Mouse (Mus musculus): ENCODE data around the gene Pear1. TPM values are rescaled to one million over a fixed set of nuclear protein-coding genes. Genes with fewer than 3 reads are reported as not detected.

The Pear1 gene
- polyA plus RNA-seq, 1 experiment from 2014 or later, result 10.3 TPM

DNA sequence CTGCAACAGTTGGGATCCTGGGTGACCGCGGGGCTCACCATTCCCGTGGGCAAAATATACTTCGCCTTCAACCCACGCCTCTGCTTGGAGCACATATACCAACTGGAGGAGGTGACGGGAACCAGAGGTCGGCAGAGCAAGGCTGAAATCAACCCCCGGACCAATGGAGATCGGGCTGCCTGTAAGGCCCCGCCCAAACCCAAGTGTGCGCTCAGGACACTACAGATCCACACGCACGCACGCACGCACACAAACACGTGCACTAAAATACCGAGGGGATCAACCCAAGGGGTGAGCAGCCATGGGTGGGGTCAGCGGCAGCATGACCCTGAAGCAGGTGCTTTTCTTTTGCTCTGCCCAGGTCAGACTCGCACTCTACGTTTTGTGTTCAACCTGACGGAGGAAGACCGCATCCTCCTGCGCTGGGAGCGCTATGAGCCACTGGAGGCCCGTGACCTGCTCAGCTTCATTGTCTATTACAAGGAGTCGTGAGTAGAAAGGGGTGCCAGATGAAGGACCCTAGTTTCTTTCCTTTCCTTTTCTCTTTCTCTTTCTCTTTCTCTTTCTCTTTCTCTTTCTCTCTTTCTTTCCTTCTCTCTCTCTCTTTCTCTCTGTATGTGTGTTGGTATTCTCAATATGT lies 19.9 kb downstream of the Pear1 start:
- Histone ChIP-seq H3K9me3 (no peaks in the 10 kb centered on the region), H3K4me2 (peak overlapping the region; percentile 57), H3K27me3 (peaks cover 77% of the 10 kb centered on the region), H3K4me3 (peak overlapping the region; percentile 32), H3K36me3 (no peaks in the 10 kb centered on the region), H3K4me1 (replicated peaks) (peaks cover 8% of the 10 kb centered on the region), H3K27ac (replicated peaks) (no peak overlapping the region), H3K9ac (no peak overlapping the region)
- 5% methylated on average over 26 of the region's 26 CpGs for WGBS
- ATAC-seq (ENCODE audit: low FRiP score, low read depth), result 0 out of 2 replicates have a peak, but pooled peaks have one; percentile 17

DNA sequence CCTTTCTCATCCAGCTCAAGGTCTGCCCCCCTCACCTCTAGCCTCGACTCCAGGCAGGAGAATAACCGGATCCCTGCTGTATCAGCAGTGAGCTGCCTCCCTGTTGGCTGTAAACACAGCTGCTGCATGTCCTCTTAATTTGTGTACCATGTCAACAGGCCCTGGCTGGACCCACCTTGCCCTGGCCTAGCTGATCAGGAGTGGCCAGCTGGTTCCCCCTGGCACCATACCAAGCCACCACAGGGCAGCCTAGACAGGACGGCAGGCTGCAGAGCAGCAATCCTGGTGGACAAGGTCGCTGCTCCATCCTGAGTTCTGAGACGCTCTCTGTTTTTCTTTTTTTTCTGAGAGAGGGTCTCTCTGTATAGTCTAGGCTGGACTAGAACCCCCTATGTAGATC lies 22.4 kb downstream of the Pear1 start:
- Histone ChIP-seq H3K9me3 (no peaks in the 10 kb centered on the region), H3K4me2 (no peak overlapping the region), H3K36me3 (no peaks in the 10 kb centered on the region), H3K4me3 (no peak overlapping the region), H3K9ac (no peak overlapping the region), H3K4me1 (replicated peaks) (peaks cover 14% of the 10 kb centered on the region), H3K27ac (replicated peaks) (no peak overlapping the region), H3K27me3 (peaks cover 69% of the 10 kb centered on the region)
- 66% methylated on average over 5 of the region's 5 CpGs for WGBS
- ATAC-seq (ENCODE audit: low FRiP score, low read depth), result no peak

DNA sequence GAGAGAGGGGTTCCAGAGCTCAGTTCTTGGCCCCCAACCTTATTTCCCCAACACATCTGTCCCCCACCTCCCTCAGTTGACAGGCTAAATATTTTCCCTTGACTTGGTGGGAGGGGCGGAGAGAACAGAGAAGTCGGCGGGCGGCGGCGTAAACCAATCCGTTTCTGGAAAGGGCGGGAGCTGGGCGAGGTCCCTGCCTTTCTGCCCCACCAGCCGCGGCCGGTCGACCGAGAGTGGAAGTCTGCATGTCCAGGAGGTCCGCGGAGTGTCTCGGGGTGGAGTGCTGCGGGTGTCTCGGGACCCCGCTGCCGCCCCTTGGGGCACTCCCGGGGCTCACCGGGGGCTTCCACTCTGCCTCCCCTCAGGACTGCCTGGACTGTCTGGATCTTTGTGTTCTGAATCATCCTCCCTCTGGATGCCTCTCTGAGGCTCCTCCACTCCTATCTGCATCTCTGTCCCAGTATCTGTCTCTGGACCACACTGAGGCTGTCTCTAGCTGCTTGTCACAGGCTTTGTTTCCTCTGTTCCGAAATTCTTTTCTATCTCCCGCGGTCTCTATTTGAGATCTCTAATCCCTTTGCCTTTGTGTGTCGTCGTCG lies 27.3 kb downstream of the Pear1 start, which contains the start of gene Insrr:
Gene Insrr, plus strand, starts transcription at position 216 of the 599 bp plus-strand sequence.
- 2% methylated on average over 28 of the region's 29 CpGs for WGBS
- peaks cover 24% of the 10 kb centered on the region for H3K4me1 ChIP-seq (replicated peaks)
- no peaks in the 10 kb centered on the region for H3K36me3 ChIP-seq
- ATAC-seq (ENCODE audit: low FRiP score, low read depth), result no peak
- H3K9ac ChIP-seq, result peak within 1 kb of the TSS; percentile 18
- H3K27ac ChIP-seq (replicated peaks), result no peak within 1 kb of the TSS
- no peaks in the 10 kb centered on the region for H3K9me3 ChIP-seq
- H3K4me2 ChIP-seq, result peak within 1 kb of the TSS; percentile 63
- peak within 1 kb of the TSS; percentile 33 for H3K4me3 ChIP-seq
- H3K27me3 ChIP-seq, result peaks cover 80% of the 10 kb centered on the region

DNA sequence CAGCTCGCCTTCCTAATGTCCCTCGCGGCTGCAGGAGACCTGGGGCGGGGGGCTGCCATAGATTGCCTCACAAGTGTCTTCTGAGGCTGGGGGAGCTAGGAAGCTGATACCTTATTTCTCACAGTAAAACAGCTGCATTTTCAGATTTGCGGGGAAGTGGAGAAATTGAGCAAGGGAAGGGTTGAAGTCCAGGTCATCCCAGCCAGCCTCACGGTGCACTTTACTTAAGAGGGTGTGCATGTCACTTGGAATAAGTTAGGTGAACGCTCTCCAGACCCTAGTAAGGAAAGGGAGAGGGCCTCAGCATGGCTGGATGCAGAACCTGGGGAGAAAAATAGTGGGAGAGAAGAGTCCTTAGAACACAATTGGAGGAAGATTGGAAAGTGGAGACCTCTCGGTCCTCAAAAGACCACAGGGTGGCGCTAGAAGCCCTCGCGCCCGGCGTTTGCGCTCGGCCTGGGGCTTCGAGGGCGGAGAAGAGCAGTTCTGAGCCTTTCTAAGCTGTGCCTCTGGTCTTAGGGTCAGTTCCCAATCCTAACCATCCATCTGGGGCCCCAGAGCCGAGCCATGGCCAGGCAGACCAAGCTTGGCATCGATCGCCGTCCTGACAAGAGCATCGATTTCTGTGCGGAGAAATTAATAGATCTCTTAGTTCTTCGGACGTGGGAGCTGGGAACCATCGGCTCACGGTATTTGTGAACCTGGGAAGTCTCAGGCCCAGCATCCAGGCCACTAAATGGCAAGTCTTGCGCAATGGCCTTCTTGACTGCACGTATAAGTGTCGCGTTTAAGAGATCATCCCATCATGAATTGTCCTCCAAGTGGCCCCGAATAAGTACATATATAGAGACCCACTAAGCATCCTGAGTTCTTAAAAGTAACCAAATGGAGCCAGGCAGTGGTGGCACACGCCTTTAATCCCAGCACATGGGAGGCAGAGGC lies 28.5 kb downstream of the Pear1 start:
- Histone ChIP-seq H3K36me3 (no peaks in the 10 kb centered on the region), H3K9ac (peak overlapping the region; percentile 17; the same call in 1 of the 2 replicates), H3K27me3 (peaks cover 80% of the 10 kb centered on the region), H3K4me2 (peak overlapping the region; percentile 63), H3K27ac (replicated peaks) (no peak overlapping the region), H3K9me3 (no peaks in the 10 kb centered on the region), H3K4me1 (replicated peaks) (peaks cover 24% of the 10 kb centered on the region), H3K4me3 (peak overlapping the region; percentile 33)
- ATAC-seq (ENCODE audit: low FRiP score, low read depth), result no peak
- WGBS, result 16% methylated on average over 33 of the region's 33 CpGs

DNA sequence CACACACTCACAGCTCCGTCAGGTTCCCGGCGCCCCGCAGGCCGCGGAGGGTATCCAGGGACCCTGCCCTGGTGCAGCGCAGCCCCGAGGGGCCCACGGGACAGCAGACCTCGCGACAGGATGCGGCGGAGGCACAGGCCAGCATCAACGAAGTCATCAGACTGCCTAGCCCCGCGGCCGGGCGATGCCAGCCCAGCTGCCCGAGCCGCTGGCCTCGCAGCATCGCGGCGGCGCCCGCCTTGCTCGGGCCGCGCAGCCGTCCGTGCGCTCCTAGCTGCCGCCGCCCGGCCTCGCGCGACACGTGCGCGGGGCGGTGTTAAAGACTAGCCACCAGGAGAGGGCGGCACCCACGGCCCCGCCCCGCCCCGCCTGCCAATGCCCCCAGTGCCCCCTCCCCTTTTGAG lies 29.2 kb downstream of the Pear1 start, which contains the start of gene Ntrk1:
Gene Ntrk1, minus strand, starts transcription at position 241 of the 404 bp plus-strand sequence.
- Histone ChIP-seq H3K9ac (peak within 1 kb of the TSS; percentile 17; the same call in 1 of the 2 replicates), H3K4me3 (peak within 1 kb of the TSS; percentile 33), H3K4me1 (replicated peaks) (peaks cover 25% of the 10 kb centered on the region), H3K27me3 (peaks cover 76% of the 10 kb centered on the region), H3K27ac (replicated peaks) (no peak within 1 kb of the TSS), H3K36me3 (no peaks in the 10 kb centered on the region), H3K9me3 (no peaks in the 10 kb centered on the region), H3K4me2 (peak within 1 kb of the TSS; percentile 63)
- WGBS, result 1% methylated on average over 40 of the region's 47 CpGs
- ATAC-seq (ENCODE audit: low FRiP score, low read depth), result peak; percentile 46; the same call in 1 of the 2 replicates

DNA sequence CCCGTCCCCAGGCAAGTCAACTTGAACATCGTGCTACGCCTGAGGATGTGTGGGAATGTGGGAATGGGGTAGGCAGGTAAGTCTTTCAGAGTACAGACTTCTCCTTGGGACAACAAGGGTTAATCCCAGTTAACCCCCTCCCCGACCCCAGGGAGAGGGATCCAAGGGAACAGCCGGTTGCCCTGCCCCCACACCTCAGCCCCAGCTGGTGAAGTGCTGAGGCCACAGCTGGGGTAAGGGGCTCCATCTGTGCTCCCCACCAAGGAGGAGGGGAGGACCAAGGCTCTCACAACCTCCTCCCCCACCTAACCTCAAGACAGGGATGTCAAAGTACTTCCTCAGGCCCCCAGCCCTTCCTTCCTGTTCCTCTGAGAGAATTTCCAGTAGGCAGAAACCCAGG lies 34.3 kb downstream of the Pear1 start:
- WGBS, result 39% methylated on average over 5 of the region's 5 CpGs
- Histone ChIP-seq H3K4me3 (no peak overlapping the region), H3K4me2 (no peak overlapping the region), H3K9me3 (no peaks in the 10 kb centered on the region), H3K27me3 (peaks cover 34% of the 10 kb centered on the region), H3K9ac (no peak overlapping the region), H3K4me1 (replicated peaks) (peaks cover 7% of the 10 kb centered on the region), H3K36me3 (no peaks in the 10 kb centered on the region), H3K27ac (replicated peaks) (no peak overlapping the region)
- ATAC-seq (ENCODE audit: low FRiP score, low read depth), result no peak

DNA sequence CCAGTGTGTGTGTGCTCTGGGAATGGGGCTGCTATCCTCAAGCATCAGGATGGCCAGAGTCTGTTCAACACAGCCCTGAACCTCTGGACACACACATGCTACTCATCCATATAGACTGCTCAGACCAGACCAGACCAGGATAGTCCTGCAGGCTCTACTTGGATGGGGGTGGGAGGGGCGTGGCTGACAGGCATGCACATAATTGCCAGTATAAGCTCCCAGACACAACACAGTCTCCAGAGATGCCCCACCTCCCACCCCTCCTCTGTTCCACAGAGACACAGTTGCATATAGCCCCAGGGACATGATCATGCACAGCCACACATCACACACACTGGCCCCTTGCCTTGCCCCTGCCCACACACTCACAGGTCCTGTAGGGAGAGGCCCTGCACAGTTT lies 34.9 kb downstream of the Pear1 start:
- no peak for ATAC-seq (ENCODE audit: low FRiP score, low read depth)
- Histone ChIP-seq H3K36me3 (no peaks in the 10 kb centered on the region), H3K9me3 (no peaks in the 10 kb centered on the region), H3K4me2 (no peak overlapping the region), H3K27ac (replicated peaks) (no peak overlapping the region), H3K27me3 (peaks cover 29% of the 10 kb centered on the region), H3K4me1 (replicated peaks) (peaks cover 4% of the 10 kb centered on the region; the same call in 1 of the 2 replicates), H3K9ac (no peak overlapping the region), H3K4me3 (no peak overlapping the region)
- WGBS, result 60% methylated on average over 1 of the region's 1 CpGs

DNA sequence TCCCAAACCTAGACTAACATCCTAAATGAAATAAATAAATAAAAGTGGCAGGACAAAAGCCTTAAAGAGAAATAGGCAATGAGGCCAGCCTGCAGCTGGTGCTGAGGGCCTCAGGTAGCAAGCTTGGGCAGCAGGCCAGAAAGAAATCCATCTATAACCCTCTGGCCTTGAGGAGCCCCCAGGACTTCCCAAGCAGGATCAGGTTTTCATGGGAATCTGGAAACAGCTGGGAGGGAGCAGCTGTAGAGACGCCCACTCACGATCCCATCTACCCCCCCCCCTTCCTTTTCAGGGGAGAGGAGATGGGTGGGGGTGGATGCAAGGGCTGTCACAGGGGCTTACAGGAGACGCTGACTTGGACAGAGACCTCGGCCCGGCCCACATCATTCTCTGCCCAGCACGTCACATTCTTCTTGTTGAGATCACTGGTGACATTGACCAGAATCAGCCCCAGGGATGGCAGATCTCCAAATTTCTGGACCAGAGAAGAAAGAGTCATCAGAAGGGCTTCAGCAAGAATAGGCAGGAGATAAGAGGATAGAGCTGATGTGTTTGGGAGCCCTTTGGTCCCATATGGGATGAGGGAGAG lies 38.4 kb downstream of the Pear1 start:
- Histone ChIP-seq H3K9ac (no peak overlapping the region), H3K4me3 (no peak overlapping the region), H3K9me3 (no peaks in the 10 kb centered on the region), H3K4me1 (replicated peaks) (peaks cover 4% of the 10 kb centered on the region; the same call in 1 of the 2 replicates), H3K27ac (replicated peaks) (no peak overlapping the region), H3K4me2 (no peak overlapping the region), H3K36me3 (no peaks in the 10 kb centered on the region), H3K27me3 (no peaks in the 10 kb centered on the region)
- 46% methylated on average over 6 of the region's 6 CpGs for WGBS
- no peak for ATAC-seq (ENCODE audit: low FRiP score, low read depth)

DNA sequence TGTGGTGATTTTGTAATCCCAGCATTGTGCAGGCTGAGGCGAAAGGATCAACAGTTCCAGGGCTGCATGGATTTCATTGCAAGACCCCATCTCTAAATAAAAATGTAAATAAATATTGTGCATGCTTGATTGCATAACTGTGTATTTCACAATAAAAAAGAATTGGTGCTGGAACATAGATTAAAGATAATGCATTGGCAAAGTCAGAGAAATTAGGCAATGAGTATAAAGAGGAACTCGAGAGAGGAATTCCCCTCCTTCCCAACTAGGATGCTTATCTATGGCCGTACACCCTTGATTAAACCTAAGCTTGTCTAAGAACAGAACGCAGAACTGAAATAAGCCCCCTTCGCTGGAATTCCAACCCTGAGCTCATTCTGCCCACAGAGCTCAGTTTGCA lies 39.0 kb downstream of the Pear1 start:
- Histone ChIP-seq H3K4me1 (replicated peaks) (peaks cover 4% of the 10 kb centered on the region; the same call in 1 of the 2 replicates), H3K27ac (replicated peaks) (no peak overlapping the region)
- WGBS, result 86% methylated on average over 5 of the region's 5 CpGs

DNA sequence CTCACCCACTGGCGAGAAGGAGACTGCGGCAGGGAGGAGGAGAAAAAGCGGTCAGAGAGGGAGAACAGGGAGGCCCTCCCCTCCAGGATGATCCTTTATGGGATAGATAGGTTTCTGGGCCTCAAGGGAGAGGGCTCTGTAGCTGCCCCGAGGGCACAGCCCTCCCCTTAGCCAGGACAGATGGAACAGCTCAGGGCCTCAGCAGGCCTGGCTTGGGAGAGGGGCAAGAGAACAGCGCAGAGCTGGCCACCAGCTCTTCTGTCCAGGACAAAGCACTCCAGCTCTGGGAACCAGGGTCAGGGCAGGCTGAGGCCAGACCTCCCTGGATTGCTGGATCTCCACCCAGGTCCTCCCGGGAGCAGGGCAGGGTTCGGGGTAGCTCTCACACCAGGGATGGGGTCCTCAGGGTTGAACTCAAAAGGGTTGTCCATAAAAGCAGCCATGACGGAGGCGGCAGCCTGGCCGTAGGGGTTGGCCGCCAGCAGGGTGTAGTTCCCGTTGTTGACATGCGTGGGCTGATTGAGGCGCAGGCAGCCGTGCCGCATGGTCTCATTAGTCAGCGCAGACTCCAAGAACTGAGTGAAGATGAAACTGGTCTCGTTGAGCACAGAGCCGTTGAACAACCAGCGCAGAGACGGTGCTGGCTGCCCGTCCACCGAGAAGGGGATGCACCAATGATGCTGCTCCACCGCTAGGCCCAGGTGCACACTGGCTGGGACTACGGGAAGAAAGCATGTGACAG lies 40.7 kb downstream of the Pear1 start:
- 75% methylated on average over 25 of the region's 25 CpGs for WGBS
- no peaks in the 10 kb centered on the region for H3K27me3 ChIP-seq
- H3K36me3 ChIP-seq, result no peaks in the 10 kb centered on the region
- no peak overlapping the region for H3K4me3 ChIP-seq
- no peak overlapping the region for H3K9ac ChIP-seq
- peaks cover 9% of the 10 kb centered on the region for H3K4me1 ChIP-seq (replicated peaks)
- H3K9me3 ChIP-seq, result no peaks in the 10 kb centered on the region
- H3K27ac ChIP-seq (replicated peaks), result no peak overlapping the region
- no peak for ATAC-seq (ENCODE audit: low FRiP score, low read depth)
- no peak overlapping the region for H3K4me2 ChIP-seq

More for the DNA sequence above, 39.0 kb downstream of the Pear1 start:
- no peak overlapping the region for H3K9ac ChIP-seq
- H3K4me3 ChIP-seq, result no peak overlapping the region
- H3K36me3 ChIP-seq, result no peaks in the 10 kb centered on the region
- no peak for ATAC-seq (ENCODE audit: low FRiP score, low read depth)
- no peaks in the 10 kb centered on the region for H3K27me3 ChIP-seq
- no peaks in the 10 kb centered on the region for H3K9me3 ChIP-seq
- H3K4me2 ChIP-seq, result no peak overlapping the region

DNA sequence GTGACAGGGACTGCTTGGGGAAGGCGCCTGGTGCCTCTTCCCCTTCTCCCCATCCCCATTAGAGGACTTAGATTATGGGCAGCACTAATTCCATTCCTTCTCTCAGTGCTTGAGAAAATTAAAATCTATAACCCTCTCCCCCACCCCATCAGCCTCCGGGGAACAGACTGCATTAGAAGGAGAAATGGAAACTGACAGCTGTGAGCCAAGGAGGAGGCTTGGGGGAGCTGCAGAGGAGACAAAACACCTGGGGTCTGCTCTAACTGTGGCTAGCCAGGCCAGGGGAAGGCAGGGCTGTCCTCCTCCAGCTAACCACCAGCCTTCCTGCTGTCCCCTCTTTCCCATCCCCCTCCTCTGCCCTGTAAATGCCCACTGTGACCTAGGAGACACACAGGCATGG lies 45.0 kb downstream of the Pear1 start:
- WGBS, result 41% methylated on average over 2 of the region's 2 CpGs
- no peak for ATAC-seq (ENCODE audit: low FRiP score, low read depth)
- Histone ChIP-seq H3K9ac (no peak overlapping the region), H3K36me3 (no peaks in the 10 kb centered on the region), H3K27ac (replicated peaks) (no peak overlapping the region), H3K4me1 (replicated peaks) (peaks cover 25% of the 10 kb centered on the region), H3K27me3 (no peaks in the 10 kb centered on the region), H3K4me3 (no peak overlapping the region), H3K9me3 (no peaks in the 10 kb centered on the region), H3K4me2 (no peak overlapping the region)

Data from hindbrain, embryonic 15.5 days (tissue).